Mouse (Mus musculus): Measurements from ENCODE around the gene Tmem252.

- TF ChIP-seq MYOG (IDR thresholded peaks at IDR 0.05; ENCODE audit: control insufficient read depth, extremely low read depth, insufficient read length) = no peak
- no peak for TF ChIP-seq FOSL1 (IDR thresholded peaks at IDR 0.05; ENCODE audit: insufficient read depth, low read length, poor library complexity, severe bottlenecking)
- TF ChIP-seq CTCF (IDR thresholded peaks at IDR 0.05; ENCODE audit: control insufficient read depth, insufficient read depth, insufficient read length) = no peak
- TF ChIP-seq MAX (IDR thresholded peaks at IDR 0.05) = no peak
- TF ChIP-seq USF1 (IDR thresholded peaks at IDR 0.05; ENCODE audit: low read depth) = no peak
- no peak for TF ChIP-seq MYOD1 (IDR thresholded peaks at IDR 0.05; ENCODE audit: control insufficient read depth, insufficient read length, low read depth)
Measured at GRCm38 (mm10) chr19:24719504-24719903, 45.7 kb downstream of the Tmem252 start.

All from C2C12 (cell line).